Mouse (Mus musculus): ENCODE data around the gene Gm1043.

The Gm1043 gene

DNA sequence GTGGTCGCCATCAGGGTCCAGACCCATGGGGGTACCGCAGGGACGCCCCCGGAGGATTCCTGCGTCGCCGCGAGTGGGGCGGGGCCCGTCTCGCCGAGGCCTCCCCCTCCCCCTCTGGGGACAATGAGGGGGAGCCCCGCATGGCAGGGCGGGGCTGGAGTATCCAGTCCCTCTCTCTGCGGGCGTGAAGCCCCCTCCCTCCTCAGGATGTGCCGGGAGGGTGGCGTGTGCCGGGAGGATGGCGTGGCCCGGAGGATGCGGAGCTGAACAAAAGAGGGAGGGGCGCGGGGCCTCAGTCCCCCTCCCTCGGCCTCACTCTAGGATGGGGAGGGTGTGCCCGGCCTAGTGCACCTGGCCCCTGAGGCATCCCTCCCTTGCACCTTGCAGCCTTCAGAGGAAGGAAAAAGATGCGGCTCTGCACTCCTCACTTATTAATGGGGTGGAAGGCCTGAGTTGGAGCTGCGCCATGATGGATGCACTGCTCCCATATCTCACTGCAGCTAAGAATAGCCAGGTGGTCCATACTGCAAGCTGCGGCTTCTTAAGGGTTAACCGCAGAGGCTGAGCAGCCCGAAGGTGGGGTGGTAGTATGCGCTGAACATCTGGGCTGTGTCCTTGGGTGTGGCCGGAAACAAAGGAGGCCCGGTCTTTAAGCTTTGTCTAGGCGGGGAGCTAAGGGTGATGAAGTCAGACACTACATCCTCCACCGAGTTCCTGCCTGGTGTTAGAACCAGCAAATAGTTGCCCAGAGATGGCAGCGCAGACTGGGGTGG lies 161.2 kb downstream of the Gm1043 start:
- no peak for DNase-seq

GRCm38 (mm10) chr5:37247456-37247855 lies 162.3 kb downstream of the Gm1043 start:
- no peak for DNase-seq

- no peak for DNase-seq
These were observed 163.7 kb downstream of the Gm1043 start for GRCm38 (mm10) chr5:37248870-37249269.

GRCm38 (mm10) chr5:37251596-37251995 lies 166.4 kb downstream of the Gm1043 start:
- DNase-seq: no peak

DNA sequence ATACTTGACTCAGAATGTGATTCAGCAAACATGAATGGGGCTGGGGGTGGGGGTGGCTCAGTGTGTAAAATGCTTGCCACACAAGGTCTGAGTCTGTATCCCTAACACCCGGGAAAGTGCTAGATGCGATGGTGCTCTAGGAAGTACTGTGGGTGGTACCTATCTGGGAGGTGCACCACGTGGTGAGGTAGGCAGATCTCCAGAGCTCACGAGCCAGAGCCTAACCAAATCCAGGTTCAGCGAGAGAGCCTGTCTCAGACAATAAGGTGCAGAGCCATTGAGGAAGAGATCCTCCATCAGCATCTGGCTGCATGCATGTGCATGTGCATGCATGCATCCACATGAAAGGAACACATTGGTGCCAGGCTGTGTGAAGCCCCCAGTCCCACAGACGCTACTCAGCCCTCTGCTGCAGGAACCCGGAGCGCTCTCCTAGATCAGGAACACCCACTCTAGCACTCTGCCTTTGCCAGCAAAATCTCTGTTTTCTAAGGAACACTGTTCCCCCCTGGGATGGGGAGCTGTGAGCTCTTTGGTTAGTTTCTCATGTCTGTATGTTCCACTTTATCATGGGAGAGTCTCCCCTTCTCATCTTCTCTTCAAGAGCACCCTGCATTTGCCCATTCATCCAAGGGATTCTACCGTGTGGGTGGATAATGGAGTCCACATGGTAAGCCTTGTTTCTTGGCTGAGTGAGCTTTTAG lies 167.1 kb downstream of the Gm1043 start:
- DNase-seq: no peak

GRCm38 (mm10) chr5:37254523-37254922 lies 169.4 kb downstream of the Gm1043 start:
- DNase-seq: no peak

- DNase-seq: no peak
These were observed 171.7 kb downstream of the Gm1043 start for GRCm38 (mm10) chr5:37256823-37257222.

- DNase-seq: no peak
These were observed 172.1 kb downstream of the Gm1043 start for GRCm38 (mm10) chr5:37257243-37257642.

GRCm38 (mm10) chr5:37261734-37262133 lies 176.6 kb downstream of the Gm1043 start:
- no peak for DNase-seq

GRCm38 (mm10) chr5:37263816-37264215 lies 178.6 kb downstream of the Gm1043 start:
- no peak for DNase-seq
